Mouse (Mus musculus) kidney, adult 2 months (tissue): ENCODE measurements at regions not wholly inside any gene's neighbourhood (a gene's known extent, or its start where the extent isn't known, plus 50 kb on each side); places are given as distances from the start of the nearest gene placed in this dataset.

ENCODE experiments used
- DNase-seq: peaks from one replicate; pipeline ENCODE4 v3.0.0; 2021
- H3K27ac ChIP-seq: fragments of 200-500 bp; 2 replicates; pipeline ENCODE4 v1.5.1; 2012; ENCODE audit warnings: low read depth, low read length, control low read depth, inconsistent platforms; ENCODE audit not compliant: insufficient read depth
- H3K27me3 ChIP-seq: fragments of 200-500 bp; replicated peaks from 2 replicates; pipeline ENCODE4 v1.6.1; 2012; ENCODE audit warnings: mild to moderate bottlenecking, moderate library complexity, low read length, inconsistent platforms; ENCODE audit not compliant: control insufficient read depth, insufficient read depth
- H3K36me3 ChIP-seq: fragments of 200-500 bp; 2 replicates; pipeline ENCODE4 v1.6.1; 2012; ENCODE audit warnings: mild to moderate bottlenecking, moderate library complexity, low read length, inconsistent platforms; ENCODE audit not compliant: control insufficient read depth, insufficient read depth
- H3K4me1 ChIP-seq: fragments of 200-500 bp; 2 replicates; pipeline ENCODE4 v1.6.1; 2011; ENCODE audit warnings: low read length; ENCODE audit not compliant: control insufficient read depth, insufficient read depth
- H3K4me3 ChIP-seq: fragments of 200-500 bp; 2 replicates; pipeline ENCODE4 v1.5.1; 2011; ENCODE audit warnings: mild to moderate bottlenecking, low read depth, low read length, control low read depth; ENCODE audit not compliant: insufficient read depth
- CTCF ChIP-seq: fragments of 200-500 bp; conservative IDR thresholded peaks from 2 replicates; pipeline ENCODE4 v1.5.1; 2011; ENCODE audit warnings: low read depth, mild to moderate bottlenecking, control low read depth, low read length, moderate library complexity, mixed read lengths; ENCODE audit not compliant: insufficient read depth, insufficient read length
- POLR2A ChIP-seq: fragments of 200-500 bp; IDR thresholded peaks from one replicate; pipeline ENCODE4 v1.6.1; 2011; ENCODE audit warnings: low read depth, low read length, control low read depth
- WGBS: fragments of 180-500 bp; shearing (Covaris S2); methylation state at CpG from one replicate; pipeline ENCODE4 v1.1.7; 2018; 5-methylcytosine and 5-hydroxymethylcytosine counted together

DNA sequence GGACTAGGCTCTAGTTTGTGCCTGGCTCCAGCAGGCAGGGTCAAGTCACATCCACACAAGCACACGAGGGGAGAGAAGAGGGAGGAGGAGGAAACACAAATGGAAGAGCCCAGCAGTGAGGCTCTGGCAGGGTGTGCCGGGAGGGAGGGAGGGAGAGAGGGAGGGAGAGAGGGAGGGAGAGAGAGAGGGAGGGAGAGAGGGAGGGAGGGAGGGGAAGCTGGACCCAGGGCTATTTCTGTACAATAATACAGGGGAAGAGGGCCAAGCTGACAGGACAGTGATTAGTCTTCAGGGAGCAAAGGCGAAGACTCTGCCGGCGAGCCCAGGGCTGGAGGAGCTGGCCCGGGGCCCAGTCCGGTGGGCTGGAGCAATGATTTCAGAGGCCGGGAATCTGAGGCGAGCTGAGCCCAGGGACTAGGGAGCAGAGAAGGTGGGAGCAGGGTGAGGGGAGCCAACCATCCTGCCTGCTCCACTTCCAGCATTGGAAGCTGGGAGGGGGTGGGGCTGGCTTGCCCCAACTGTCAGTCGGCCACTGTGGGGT lies 155.6 kb downstream of the Efnb1 start:
- Histone ChIP-seq H3K4me1 (peaks cover 18% of the 10 kb centered on the region; the same call in 1 of the 2 replicates), H3K36me3 (no peaks in the 10 kb centered on the region), H3K27me3 (no peaks in the 10 kb centered on the region), H3K27ac (peak overlapping the region; percentile 84), H3K4me3 (no peak overlapping the region)
- 15% methylated on average over 8 of the region's 10 CpGs for WGBS
- TF ChIP-seq POLR2A (no peak), CTCF (no peak)
- peak; percentile 60 for DNase-seq

DNA sequence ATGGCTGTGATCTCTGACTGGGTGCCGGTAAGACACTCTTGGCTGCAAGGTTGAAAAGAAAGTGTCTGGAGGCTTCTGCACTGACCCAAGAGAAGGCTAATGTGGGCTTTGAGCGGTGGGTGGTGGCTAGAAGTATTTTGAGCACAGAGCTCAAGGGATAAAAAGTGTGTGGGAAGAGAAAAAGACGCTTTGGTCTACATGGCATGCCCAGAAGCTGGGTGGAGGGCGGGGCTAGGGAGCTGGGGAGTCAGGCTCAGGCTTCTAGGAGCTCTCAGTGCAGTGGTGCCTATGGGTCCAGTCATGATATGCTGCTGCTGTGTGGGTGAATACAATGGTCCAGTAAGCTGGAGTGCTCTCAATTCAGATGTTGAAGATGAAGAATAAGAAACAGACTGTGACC lies 152.1 kb downstream of the Efnb1 start:
- Histone ChIP-seq H3K27ac (no peak overlapping the region), H3K27me3 (no peaks in the 10 kb centered on the region), H3K36me3 (no peaks in the 10 kb centered on the region), H3K4me1 (peaks cover 16% of the 10 kb centered on the region; the same call in 1 of the 2 replicates), H3K4me3 (no peak overlapping the region)
- no peak for DNase-seq
- 94% methylated on average over 4 of the region's 4 CpGs for WGBS
- TF ChIP-seq POLR2A = no peak
- TF ChIP-seq CTCF = no peak

DNA sequence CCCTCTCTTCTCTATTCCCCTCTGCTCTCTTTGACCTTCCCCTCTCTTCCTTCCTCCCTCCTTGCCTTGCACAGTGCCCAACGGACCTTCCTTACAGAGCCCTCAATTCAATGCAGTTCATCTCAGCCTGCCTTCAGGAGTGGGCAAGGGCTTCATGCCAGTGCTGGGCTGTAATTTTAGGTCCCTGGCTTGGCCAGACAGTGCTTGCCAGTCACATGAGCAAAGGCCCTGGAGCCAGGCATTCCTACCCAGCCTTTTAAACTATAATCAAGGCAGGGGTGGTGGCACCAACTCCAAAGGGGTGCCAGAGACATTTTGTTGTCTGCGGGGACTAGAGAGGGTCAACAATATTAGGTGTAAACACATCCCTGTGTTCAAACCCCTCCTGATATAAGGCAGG lies 150.9 kb downstream of the Efnb1 start:
- Histone ChIP-seq H3K36me3 (no peaks in the 10 kb centered on the region), H3K4me1 (0 out of 2 replicates have a peak, but pooled peaks cover 10% of the 10 kb centered on the region), H3K27ac (no peak overlapping the region), H3K4me3 (no peak overlapping the region), H3K27me3 (no peaks in the 10 kb centered on the region)
- TF ChIP-seq CTCF = no peak
- no peak for TF ChIP-seq POLR2A
- no peak for DNase-seq
- WGBS = 53% methylated on average over 2 of the region's 2 CpGs

DNA sequence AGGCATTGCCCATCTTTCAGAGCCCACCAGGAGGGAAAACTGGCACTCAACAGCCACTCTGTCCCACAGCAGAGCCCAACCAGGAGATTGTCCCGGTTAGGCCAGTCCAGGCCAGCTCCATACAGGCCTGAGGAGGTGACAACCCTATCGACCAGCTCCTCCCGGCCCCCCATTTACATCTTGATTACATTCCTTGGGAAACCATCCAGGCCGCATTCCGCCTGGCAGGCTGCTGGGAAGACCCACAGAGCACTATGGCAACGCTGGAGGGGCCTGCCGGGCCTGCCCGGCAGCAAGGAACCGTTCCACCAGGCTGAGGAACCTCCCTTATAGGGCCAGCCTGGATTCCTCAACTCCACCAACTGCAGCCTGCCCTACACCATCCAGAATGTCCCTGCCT lies 149.7 kb downstream of the Efnb1 start:
- peak; percentile 41 for DNase-seq
- H3K27me3 ChIP-seq = no peaks in the 10 kb centered on the region
- 22% methylated on average over 9 of the region's 9 CpGs for WGBS
- TF ChIP-seq CTCF = no peak
- TF ChIP-seq POLR2A = no peak
- no peaks in the 10 kb centered on the region for H3K36me3 ChIP-seq
- 0 out of 2 replicates have a peak overlapping the region, but pooled peaks have one; percentile 2 for H3K27ac ChIP-seq
- 0 out of 2 replicates have a peak, but pooled peaks cover 7% of the 10 kb centered on the region for H3K4me1 ChIP-seq
- no peak overlapping the region for H3K4me3 ChIP-seq

DNA sequence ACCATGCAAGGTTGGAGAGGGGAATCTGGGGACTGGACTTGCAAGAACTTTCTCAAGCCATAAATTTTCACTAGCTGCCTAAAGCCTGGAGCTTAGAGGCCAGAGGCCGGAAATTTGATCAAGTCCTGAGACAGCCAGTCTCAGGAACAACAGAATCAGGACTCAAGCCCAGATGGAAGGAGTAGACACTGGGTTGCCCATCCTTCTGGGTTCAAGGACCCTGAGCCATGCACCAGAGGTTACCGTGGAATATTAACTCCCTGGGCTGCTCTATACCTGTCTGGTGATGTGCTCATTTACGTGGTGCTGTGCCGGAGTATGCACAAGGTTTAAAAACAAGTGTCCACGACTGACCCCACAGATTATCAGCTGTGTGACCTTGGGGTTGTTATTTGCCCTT lies 145.1 kb downstream of the Efnb1 start:
- no peak for DNase-seq
- no peak overlapping the region for H3K27ac ChIP-seq
- TF ChIP-seq CTCF (no peak), POLR2A (no peak)
- 0 out of 2 replicates have a peak, but pooled peaks cover 4% of the 10 kb centered on the region for H3K4me1 ChIP-seq
- H3K4me3 ChIP-seq = no peak overlapping the region
- no peaks in the 10 kb centered on the region for H3K36me3 ChIP-seq
- no peaks in the 10 kb centered on the region for H3K27me3 ChIP-seq
- WGBS = 50% methylated on average over 5 of the region's 5 CpGs

DNA sequence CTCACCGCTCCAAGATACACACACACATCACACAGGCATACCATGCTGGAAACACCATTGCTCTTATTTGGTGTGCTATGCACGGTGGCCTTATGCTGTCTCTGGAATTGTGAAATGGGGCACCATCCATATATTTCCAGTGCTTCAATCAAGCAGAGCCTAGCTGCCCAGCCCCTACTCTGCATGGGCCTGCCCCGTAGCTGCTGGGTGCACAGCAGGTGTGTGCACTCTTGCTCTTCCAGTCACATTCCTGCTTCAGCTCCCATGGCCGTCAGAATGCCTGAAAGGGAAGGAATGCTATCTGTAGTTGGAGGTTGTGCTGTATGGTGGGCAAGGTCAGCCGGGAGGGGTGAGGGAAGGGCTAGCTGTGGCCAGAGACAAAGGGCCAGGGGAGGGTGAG lies 144.6 kb downstream of the Efnb1 start:
- 55% methylated on average over 5 of the region's 5 CpGs for WGBS
- no peak overlapping the region for H3K4me3 ChIP-seq
- no peaks in the 10 kb centered on the region for H3K27me3 ChIP-seq
- TF ChIP-seq CTCF (no peak), POLR2A (no peak)
- no peaks in the 10 kb centered on the region for H3K36me3 ChIP-seq
- no peak overlapping the region for H3K27ac ChIP-seq
- 0 out of 2 replicates have a peak, but pooled peaks cover 4% of the 10 kb centered on the region for H3K4me1 ChIP-seq
- DNase-seq = no peak

DNA sequence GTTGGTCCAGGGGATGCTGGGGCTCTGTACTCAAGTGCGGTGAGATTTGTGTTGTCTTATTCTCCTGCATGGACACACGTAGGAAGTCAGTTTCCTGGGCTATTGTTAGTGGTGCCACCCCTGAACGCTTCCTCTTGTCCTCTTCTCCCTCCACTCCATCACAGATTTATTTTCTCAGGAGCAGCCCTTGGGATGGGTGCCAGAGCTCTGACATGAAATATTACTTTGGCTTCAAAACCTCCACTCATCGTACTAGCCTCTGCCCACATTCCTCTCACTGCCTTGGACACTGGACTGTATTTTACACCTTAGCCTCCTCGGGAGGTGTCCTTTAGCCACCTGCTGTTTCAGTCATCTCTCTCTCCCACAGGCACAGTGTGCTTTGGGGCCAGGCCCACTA lies 139.6 kb downstream of the Efnb1 start:
- Histone ChIP-seq H3K27me3 (no peaks in the 10 kb centered on the region), H3K36me3 (no peaks in the 10 kb centered on the region), H3K4me3 (no peak overlapping the region), H3K4me1 (no peaks in the 10 kb centered on the region), H3K27ac (no peak overlapping the region)
- 37% methylated on average over 5 of the region's 5 CpGs for WGBS
- DNase-seq = peak; percentile 39
- no peak for TF ChIP-seq CTCF
- no peak for TF ChIP-seq POLR2A

DNA sequence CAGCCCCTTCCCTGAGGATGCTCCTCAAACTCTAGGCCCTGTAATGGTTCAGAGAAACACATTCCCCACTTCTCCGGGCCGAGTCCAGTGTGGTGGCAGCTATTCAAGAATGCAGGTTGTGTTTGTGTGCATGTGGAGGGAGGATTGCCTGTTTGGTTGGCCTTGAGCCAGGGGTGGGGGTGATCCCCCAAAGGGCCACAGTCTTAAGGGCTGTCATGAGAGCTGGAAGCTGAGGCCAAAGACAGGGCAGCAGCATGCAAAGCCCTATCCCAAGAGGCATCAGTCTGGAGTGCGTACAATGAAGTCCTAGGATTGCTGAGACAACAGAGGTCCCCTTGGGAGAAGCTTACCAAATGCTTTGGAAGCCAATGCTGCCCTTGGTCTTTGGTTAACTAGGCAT lies 136.0 kb downstream of the Efnb1 start:
- TF ChIP-seq CTCF (no peak), POLR2A (no peak)
- Histone ChIP-seq H3K27ac (no peak overlapping the region), H3K27me3 (no peaks in the 10 kb centered on the region), H3K4me1 (no peaks in the 10 kb centered on the region), H3K4me3 (no peak overlapping the region), H3K36me3 (no peaks in the 10 kb centered on the region)
- no peak for DNase-seq
- WGBS = 65% methylated on average over 3 of the region's 3 CpGs
